In the genomic region with DNA sequence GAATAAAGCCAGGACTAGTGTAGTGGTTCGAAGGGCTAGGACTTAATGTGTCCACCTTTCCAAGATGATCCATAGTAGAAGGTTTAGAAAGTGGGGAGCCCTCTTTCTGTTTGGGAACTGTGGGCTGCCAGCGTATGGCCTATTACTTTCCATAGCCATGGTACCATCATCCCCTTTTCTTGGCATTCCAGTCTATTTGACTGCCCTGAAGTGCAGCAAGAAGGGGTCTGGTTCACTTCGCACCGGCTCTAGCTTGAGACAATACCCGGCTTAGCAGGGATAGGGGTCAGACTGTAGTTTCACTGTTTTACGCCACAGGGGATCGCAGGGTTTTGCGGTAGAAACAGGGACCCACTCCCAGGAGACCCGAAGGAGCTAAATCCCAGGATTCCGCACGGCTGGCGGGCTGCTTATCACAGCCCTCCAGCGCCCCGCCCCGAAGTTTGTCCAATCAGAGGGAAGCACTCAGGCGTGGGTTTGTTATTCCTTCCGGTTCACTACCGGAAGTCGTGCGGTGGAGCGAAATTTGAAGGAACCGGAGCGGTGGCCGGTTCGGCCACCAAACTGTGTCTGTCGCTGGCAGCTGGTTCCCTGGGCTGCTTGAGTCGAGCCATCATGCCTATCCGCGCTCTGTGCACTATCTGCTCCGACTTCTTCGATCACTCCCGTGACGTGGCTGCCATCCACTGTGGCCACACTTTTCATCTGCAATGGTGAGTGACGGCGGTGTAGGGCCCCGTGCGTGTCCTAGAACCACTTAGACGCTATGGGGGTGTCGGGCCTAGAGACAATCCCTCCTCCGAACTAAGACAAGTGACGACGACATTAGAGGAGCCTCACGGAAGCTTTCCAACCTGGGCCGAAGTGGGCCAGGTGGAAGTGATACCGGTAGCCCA, we compare ENCODE assay signal across 1 mouse cellular context.
TF ChIP-seq lines count a peak whose summit lies in the region.

No protein-coding gene starts in this region.

TF ChIP-seq in C2C12, 6 proteins besides CTCF, POLR2A, EP300 and RAD21:
- TF ChIP-seq USF1 (IDR thresholded peaks at IDR 0.05; ENCODE audit: low read depth) (no peak), FOSL1 (IDR thresholded peaks at IDR 0.05; ENCODE audit: insufficient read depth, low read length, poor library complexity, severe bottlenecking) (no peak), MAX (IDR thresholded peaks at IDR 0.05) (peak; percentile 82), CEBPB (IDR thresholded peaks at IDR 0.05; ENCODE audit: low read depth) (no peak), MYOD1 (IDR thresholded peaks at IDR 0.05; ENCODE audit: control insufficient read depth, insufficient read length, low read depth) (no peak), MYOG (IDR thresholded peaks at IDR 0.05; ENCODE audit: control insufficient read depth, extremely low read depth, insufficient read length) (no peak)
